Mouse (Mus musculus) layer of hippocampus, postnatal 25 days (tissue): ENCODE data around the gene Utp20. TPM values are rescaled to one million over a fixed set of nuclear protein-coding genes. Genes with fewer than 3 reads are reported as not detected.
"Not testable (repeated sequence)": the region's sequence is repeated elsewhere in the genome, so short reads cannot be mapped to it uniquely, and the experiment has no call there.

ENCODE experiments used
- DNase-seq, 2 experiments: peaks; one replicate each; pipeline ENCODE4 v3.0.0; 2022; ENCODE audit warnings: mixed read lengths in 2 of 2, low spot score in 1 of 2; ENCODE audit errors: extremely low spot score in 1 of 2
- total RNA-seq, 2 experiments: library from RNA; stranded (reverse); gene quantifications; 2 replicates each; pipeline ENCODE4 v1.2.3; 2021

The Utp20 gene
- 10 to 100 TPM; 19.1 to 24.3 TPM for total RNA-seq

DNA sequence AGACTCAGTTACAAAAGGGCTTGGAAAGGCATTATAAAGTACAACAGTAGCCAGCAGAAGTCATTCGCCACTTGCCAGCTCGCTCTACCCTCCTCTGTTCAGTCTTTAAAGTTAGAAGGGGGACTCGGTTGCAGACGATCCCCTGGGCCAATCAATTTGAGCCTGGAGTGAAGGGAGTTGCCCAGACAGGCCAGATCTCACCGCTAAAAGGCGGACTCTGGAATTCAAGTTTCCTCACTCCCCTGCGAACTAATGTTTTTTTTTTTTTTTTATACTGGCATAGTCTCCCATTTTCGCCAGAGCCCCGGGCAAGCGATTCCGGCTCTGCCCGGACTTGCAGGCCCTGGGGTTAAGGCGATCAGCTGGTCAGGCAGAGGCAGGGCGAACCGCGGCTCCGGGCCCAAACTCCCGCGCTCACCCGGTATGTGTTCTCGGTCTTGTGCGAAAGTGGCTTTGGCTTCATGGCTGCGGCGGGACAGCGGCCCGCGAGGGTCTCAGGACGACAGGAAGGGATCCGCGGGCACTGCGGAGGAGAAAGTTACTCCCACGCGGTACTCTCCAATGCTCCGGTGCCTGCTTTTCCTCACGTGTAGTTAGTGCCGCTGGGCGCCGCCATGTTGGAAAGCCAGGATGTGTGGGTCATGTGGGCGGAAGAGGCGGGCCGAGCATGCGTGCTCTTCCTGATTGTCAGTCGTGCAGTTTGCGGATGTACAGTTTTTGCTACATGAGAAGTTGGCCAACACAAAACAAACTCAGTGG, at the start of gene Utp20:
Utp20 (minus strand) TSS at position 617 of the 759 bp plus-strand sequence.
- peak; percentile 56 to 70 for DNase-seq

DNA sequence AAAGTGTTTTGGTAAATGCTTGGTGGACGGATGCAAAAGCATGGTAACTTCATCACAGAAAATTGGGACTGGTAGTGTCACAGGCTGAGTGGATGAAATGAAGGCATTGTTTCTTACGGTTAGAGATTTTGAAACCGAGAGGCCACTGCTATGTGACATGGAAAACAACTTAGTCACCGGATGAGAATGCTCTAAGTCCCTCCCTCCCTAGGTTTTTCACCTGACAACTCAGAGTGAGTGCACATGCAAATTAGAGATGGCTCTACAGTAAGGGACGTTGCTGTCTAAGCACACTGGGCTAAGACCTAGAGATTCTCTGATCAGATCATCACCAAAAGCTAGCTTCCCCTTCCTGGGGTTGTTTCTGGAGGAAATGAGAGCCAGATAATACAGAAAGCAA, 48.3 kb upstream of the Utp20 start:
- no peak for DNase-seq

DNA sequence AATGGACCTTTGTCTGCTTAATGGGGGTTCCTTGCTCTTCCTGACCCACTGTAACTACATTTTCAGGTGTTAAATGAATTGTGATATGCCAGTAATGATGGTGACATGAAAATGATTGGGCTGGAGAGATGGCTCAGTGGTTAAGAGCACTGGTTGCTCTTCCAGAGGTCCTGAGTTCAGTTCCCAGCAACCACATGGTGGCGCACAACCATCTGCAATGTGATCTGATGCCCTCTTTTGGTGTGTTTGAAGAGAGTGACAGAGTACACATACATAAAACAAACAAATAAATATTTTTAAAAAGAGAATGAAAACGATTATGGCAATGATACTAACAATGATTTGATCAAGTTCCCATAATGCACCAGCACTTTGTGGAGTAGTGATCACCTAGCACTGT, 39.4 kb upstream of the Utp20 start:
- peak in 1 of 2 experiments; percentile 3 for DNase-seq

GRCm38 (mm10) chr10:88862293-88862692, 35.7 kb upstream of the Utp20 start:
- DNase-seq: no peak

DNA sequence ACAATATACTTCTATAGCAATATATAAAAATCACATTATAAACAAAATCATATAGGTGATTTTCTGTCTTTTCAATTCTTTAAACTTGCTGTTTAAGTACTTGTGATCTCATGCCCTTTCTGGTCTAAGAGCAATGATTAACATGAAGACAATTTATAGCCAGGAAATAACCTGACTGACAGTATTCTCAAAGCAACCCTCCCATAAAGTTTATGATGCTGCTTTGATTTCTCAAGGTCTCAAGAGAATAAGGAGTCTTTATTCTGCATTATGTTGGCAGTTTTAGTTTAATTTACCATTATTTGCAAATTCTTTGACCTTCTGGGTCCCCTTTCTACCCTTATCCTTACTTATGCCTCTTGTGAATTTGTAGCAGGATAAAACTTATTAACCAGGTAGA, 34.8 kb upstream of the Utp20 start:
- no peak for DNase-seq

DNA sequence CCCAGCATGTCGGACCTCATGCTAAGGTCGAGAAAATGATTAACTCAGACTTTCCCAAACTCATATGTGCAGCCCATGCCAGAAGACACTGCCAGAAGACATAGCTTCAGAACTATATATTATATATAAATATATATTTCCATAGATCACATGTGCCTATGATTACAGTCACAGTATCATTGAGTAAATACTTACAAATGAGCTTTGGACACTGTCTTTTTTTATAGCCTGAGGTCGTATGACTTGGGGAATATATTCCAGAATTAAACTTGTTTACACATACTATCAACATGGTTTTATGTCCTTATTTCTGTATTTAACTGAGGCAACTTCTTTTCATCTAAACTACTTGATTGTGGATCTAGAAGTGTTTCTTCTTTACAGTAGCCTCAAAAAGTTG, 34.3 kb upstream of the Utp20 start:
- no peak for DNase-seq

DNA sequence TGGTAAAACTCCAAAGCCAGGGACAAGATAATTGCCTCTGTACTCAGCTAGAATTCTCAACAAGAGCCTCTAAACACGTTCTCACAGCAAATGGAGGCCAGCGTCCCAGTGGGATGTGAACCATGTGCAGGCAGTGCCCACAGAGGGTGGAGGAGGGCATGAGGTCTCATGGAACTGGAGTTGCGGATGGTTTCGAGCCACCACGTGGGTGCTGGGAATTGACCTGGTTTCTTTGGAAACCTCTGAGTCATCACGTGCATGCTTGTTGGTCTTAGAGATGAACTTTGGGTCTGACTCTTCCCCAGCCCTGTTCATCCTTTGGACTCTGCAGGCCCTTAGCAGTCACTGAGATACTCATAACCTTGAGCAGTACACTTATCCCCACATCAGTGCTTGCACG, 26.7 kb upstream of the Utp20 start:
- DNase-seq: no peak

GRCm38 (mm10) chr10:88849976-88850375, 23.4 kb upstream of the Utp20 start:
- no peak for DNase-seq

GRCm38 (mm10) chr10:88848876-88849476, 22.4 kb upstream of the Utp20 start:
- DNase-seq: no peak

- no peak for DNase-seq
Measured at GRCm38 (mm10) chr10:88834227-88834626, 7.6 kb upstream of the Utp20 start.

- DNase-seq: no peak
Measured at GRCm38 (mm10) chr10:88828361-88828760, 1.8 kb upstream of the Utp20 start.

- DNase-seq: no peak
Measured at GRCm38 (mm10) chr10:88827596-88827995, 992 bp upstream of the Utp20 start.

DNA sequence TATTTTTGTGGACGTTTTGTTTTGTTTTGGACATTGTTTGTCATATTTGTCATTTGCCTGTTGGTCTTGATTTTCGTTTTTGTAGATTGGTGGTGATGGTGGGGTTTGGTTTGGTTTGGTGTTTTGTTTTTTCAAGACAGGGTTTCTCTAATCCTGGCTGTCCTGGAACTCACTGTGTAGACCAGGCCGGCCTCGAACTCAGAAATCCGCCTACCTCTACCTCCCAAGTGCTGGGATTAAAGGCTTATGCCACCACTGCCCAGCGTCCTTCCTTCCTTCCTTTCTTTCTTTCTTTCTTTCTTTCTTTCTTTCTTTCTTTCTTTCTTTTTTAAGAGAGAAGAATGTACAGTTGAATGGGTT, 323 bp upstream of the Utp20 start:
- DNase-seq: not testable (repeated sequence)

DNA sequence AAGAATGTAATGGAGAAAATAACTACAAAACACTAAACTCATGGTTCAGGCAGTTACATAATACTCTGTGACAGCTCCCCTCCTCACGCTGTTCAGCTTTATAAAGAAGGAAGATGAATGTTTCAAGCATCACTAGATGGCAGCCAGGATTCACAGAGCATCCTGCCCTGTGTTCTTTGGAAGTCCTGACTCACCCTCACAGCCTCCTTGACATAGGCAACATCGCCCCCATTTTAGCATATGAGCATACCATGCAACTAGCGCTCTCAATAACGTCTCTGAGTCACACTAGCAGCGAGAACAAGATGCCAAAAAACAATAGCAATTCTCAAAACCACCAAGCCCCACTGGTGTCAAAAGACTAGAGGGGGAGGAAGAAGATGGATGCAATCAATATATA, 9.3 kb downstream of the Utp20 start:
- no peak for DNase-seq

DNA sequence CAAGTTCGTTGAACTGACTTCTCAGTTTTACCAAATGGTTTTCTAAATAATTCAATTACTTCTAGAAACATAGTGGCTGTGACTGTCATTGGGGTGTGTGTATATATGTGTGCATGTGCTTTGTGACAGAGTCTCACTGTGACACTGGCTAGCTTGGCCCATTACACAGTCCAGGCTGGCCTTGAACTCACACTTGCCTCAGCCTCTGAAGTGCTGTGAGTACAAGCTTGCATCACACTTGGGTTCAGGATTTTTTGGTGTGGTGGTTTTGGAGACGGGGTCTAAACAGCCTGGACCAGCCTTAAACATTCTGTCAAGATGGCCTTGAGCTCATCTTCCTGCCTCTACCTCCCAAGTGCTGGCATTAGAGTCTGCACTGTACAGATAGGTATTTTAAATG, 11.3 kb downstream of the Utp20 start:
- no peak for DNase-seq

DNA sequence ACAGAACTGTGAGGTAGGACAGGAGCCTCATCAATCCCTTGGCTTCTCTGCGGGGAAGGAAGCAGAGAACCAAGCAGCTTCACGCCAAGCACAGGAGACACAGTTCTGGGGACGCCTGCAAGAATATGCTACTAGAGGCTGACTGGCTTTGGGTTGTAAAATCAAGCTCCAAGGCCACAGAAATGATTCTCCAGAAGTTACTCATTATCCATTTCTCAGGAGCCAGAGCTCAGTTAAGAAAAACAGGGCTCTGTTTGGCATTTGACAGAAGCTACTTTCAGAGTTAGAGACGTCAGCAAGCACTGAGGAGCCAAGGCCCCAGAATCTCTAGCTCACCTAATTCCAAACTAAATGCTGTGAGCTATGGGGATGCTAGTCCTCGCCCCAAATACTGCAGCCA, 14.9 kb downstream of the Utp20 start:
- no peak for DNase-seq

GRCm38 (mm10) chr10:88802236-88802635, 24.4 kb downstream of the Utp20 start:
- no peak for DNase-seq

DNA sequence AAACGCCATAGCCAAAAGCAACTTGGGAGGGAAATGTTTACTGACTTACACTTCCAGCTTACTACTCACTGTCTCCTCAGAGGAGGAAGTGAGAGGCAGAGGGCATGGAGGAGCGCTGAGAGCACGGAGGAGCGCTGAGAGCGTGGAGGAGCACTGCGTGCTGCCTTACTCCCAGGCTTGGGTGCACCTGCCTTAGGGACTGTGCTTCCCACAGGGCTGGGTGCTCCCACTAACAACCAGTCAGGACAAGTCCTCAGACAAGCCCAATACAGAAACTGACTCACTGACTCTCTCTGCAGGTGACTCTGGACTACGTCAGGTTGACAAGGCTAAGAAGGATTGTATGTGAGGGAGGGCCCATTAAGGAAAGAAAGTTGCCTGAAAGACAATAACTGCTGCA, 27.2 kb downstream of the Utp20 start:
- no peak for DNase-seq

GRCm38 (mm10) chr10:88797452-88797851, 29.2 kb downstream of the Utp20 start:
- no peak for DNase-seq

- no peak for DNase-seq
Measured at GRCm38 (mm10) chr10:88796939-88797338, 29.7 kb downstream of the Utp20 start.

DNA sequence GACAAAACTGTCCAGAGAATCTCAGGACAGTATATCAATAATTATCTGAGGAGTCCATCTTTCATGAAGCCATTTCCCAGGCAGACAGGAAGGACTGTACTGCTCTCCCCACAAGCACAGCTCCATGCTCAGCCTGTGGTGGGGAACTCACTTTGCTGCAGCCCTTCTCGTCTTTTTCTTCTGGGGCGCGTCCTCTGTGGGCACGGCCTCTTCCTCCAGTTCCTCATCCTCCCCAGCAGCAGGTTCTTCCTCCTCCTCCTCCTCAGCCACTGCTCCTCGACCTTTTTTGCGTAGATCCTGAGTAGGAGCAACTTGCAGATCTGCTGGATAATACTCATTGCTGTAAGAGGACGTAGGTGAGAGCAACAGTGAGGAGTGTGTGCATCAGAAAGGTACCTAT, 31.4 kb downstream of the Utp20 start:
- no peak for DNase-seq

- no peak for DNase-seq
Measured at GRCm38 (mm10) chr10:88794606-88795005, 32.0 kb downstream of the Utp20 start.
